Mouse (Mus musculus) C2C12 (cell line): Measurements from ENCODE around the gene Prlhr. TPM values are rescaled to one million over a fixed set of nuclear protein-coding genes. Genes with fewer than 3 reads are reported as not detected.

Experiments used
- H3K27me3 ChIP-seq: one replicate; pipeline ENCODE4 v1.6.1; 2011; ENCODE audit not compliant: control insufficient read depth, insufficient read depth, insufficient read length
- H3K36me3 ChIP-seq: one replicate; pipeline ENCODE4 v1.6.1; 2011; ENCODE audit not compliant: control insufficient read depth, insufficient read depth
- H3K4me3 ChIP-seq: one replicate; pipeline ENCODE4 v1.5.1; 2011; ENCODE audit warnings: mild to moderate bottlenecking, control low read depth; ENCODE audit not compliant: poor library complexity, insufficient read depth, severe bottlenecking
- H3K79me2 ChIP-seq: one replicate; pipeline ENCODE4 v1.6.1; 2011; ENCODE audit not compliant: control insufficient read depth, insufficient read depth
- H3K79me3 ChIP-seq: one replicate; pipeline ENCODE4 v1.6.1; 2011; ENCODE audit warnings: low read depth, control low read depth
- H3ac ChIP-seq: one replicate; pipeline ENCODE3; 2011; ENCODE audit warnings: low read depth; ENCODE audit not compliant: control insufficient read depth, insufficient read length
- CEBPB ChIP-seq: IDR thresholded peaks from one replicate; pipeline ENCODE4 v1.6.1; 2011; ENCODE audit warnings: low read depth, mild to moderate bottlenecking, control low read depth, moderate library complexity
- CTCF ChIP-seq: IDR thresholded peaks from one replicate; pipeline ENCODE4 v1.5.1; 2011; ENCODE audit not compliant: control insufficient read depth, insufficient read depth, insufficient read length
- FOSL1 ChIP-seq: IDR thresholded peaks from one replicate; pipeline ENCODE4 v1.8.0; 2011; ENCODE audit warnings: mild to moderate bottlenecking, low read length; ENCODE audit not compliant: poor library complexity, insufficient read depth, severe bottlenecking
- MAX ChIP-seq: IDR thresholded peaks from one replicate; pipeline ENCODE4 v1.6.1; 2011; ENCODE audit warnings: mild to moderate bottlenecking, control low read depth
- MYOD1 ChIP-seq: IDR thresholded peaks from one replicate; pipeline ENCODE4 v1.6.1; 2011; ENCODE audit warnings: low read depth; ENCODE audit not compliant: control insufficient read depth, insufficient read length
- MYOG ChIP-seq: IDR thresholded peaks from one replicate; pipeline ENCODE4 v1.6.1; 2011; ENCODE audit not compliant: control insufficient read depth, insufficient read length; ENCODE audit errors: extremely low read depth
- USF1 ChIP-seq: IDR thresholded peaks from one replicate; pipeline ENCODE4 v1.6.1; 2011; ENCODE audit warnings: low read depth, mild to moderate bottlenecking, control low read depth, moderate library complexity
- polyA plus RNA-seq: library from polyadenylated mRNA; unstranded; fragments of >200 nt; fragmentation: generic; extraction: Trizol; gene quantifications from one replicate; pipeline ENCODE4 v1.2.1, GENCODE M21; 2012; ENCODE audit warnings: missing spikeins

Prlhr gene
- polyA plus RNA-seq, 1 experiment = not detected

DNA sequence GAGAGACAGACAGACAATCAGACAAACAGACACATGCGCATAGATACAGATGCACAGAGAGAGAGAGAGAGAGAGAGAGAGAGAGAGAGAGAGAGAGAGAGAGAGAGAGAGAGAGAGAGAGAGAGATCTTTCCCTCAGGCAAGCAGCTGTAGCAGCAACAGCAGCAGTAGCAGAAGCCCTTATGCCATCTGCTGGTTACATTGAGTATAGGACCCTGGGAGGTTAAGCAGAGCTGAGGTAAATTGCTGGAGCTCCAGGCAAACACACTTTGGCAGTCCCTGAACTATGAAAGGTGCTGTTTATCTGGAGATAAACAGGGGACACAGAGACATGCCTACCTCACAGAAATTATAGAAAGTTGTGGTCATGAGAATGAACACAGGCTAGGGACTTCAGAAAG, 50.5 kb downstream of the Prlhr start:
- no peaks in the 10 kb centered on the region for H3K36me3 ChIP-seq
- no peak overlapping the region for H3ac ChIP-seq
- no peaks in the 10 kb centered on the region for H3K79me3 ChIP-seq
- H3K79me2 ChIP-seq = no peaks in the 10 kb centered on the region
- H3K27me3 ChIP-seq = no peaks in the 10 kb centered on the region
- H3K4me3 ChIP-seq = no peak overlapping the region
- TF ChIP-seq CTCF = no peak
- TF ChIP-seq MYOG = no peak
- TF ChIP-seq CEBPB = no peak
- TF ChIP-seq FOSL1 = no peak
- no peak for TF ChIP-seq USF1
- no peak for TF ChIP-seq MYOD1
- no peak for TF ChIP-seq MAX

Other genes starting within 250 kb of the Prlhr start
- gene Fam204a, start 241.6 kb downstream of the Prlhr start, polyA plus RNA-seq = 12.3 TPM
- 11.2 TPM for gene Cacul1, start 112.7 kb upstream of the Prlhr start, polyA plus RNA-seq